Mouse (Mus musculus): ENCODE data around the gene Htr3a.

The Htr3a gene

DNA sequence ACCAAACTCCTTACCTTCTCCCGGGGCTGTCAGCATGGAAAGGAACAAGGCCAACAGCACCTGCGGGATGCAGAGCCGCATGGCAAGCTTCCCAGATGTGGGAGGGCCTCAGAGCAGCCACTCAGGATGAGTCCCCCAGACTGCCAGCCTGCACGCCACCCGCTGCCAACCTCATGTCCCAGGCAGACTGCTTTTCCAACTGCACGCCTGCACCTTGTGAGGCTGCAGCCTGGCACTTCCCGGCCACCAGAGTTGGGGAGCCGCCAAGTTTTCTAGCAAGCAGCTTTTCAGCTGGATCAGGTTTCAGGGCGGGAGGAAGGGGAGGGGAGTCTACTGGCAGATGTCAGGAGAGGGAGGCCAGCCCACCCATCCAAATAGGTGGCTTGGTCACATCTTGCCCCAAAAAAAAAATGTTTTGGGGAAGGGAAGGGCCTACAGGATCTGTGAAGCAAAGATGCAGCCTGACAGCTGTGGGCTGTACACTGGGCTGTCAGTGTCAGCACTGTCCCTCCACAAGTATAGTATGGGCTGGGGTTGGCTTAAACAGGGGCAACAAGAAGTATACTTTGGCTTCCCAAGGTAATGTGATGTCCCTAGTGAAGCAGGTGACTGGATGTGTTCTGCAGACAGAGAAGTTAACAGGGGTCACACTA, at the start of gene Htr3a:
Htr3a (minus strand) TSS at position 215 of the 653 bp plus-strand sequence.
- DNase-seq (ENCODE audit: low spot score) = no peak

- no peak for DNase-seq (ENCODE audit: low spot score)
Measured at GRCm38 (mm10) chr9:48947565-48947964, 36.7 kb upstream of the Htr3a start.

- no peak for DNase-seq (ENCODE audit: low spot score)
Measured at GRCm38 (mm10) chr9:48942349-48942748, 31.4 kb upstream of the Htr3a start.

DNA sequence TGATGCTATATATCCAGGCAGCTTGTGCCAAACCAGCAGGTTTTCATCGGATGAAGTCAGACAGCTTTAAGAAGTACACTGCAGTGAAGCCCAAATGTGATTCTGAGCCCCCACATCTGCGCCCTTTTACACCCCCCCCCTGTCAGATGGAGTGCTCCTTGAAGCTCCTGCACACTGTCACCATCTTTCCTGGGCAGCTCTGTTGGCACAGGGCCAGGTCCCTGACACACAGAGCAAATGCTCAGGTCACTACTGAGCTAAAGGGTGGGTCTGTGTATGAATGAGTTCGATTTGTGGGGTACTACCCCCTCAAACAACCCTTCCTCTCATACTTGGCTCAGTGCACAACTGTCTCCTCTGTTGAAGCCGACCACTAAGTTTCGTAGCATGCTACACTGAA, 18.5 kb upstream of the Htr3a start:
- DNase-seq (ENCODE audit: low spot score) = no peak

DNA sequence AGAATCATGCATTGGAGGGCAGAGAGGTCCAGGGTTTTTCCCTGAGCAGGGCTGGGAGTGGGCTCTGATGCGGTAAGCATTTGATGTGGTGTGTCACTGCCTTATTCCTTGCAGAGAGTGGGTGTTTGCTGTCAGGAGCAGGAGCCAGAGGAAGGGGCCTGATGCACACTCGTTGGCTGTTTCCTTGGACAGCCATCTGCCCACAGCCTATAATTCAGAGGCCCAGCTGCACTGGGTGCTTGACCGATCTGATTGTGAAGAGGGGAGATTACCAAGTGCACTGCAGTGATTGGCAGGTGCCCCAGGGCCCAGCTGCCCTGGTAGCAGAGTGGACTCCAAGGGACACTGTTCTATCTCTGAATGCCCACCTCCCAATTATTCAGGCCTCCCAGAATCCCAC, 17.9 kb upstream of the Htr3a start:
- no peak for DNase-seq (ENCODE audit: low spot score)

DNA sequence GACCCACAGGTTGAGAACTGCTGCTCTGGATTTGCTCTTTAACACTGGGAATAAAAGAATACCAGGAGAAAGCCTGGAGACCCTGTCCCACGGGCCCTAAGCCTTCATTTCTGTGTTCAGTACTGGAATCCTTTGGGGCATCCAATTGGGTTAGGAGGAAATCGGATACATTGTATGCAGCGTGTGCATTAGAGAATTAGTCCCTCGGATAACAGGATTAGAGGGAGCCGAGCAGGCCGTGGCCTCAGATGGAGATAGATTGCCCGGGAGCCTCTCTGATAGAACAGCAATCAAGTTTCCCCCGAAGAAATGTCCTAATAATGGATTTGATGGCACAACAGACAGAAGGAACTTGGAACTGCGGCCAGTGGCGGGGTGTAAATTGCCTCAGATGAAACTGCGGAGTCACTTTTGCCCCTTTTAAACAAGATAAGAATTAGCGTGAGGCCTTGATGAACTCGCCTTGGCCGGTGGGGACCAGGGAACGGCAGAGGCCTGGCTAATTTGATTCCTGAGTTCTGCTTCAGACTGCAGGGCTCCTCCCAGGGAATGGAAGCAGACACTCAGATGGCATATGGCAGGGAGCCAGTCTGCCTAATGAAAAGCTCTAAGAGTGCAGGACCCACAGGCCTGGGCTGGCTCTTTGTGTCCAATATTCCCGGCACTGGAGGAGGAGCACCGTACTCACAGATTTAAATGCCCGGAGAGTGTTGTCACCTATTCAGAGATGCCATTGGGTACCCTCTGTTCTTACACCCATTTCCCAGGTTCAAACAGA, 5.3 kb upstream of the Htr3a start:
- DNase-seq (ENCODE audit: low spot score) = no peak

DNA sequence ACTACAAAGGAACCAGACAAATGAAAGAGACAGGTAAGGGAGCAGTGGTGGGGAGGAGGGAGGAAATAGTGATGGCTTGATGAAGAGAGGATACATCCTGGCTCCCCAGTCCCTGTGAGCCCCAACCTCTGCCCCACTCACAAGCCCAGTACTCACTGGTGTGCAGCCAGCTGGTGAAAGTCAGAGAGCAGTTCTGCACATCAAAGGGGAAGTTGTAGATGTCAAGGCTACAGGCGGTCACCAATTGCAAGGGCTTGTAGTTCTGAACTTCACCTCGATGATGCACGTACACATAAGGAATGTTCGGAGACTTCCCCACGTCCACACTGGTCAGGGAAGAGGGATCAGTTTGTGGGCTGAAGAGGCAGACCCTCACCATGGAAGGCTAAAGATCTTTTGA, 6.5 kb downstream of the Htr3a start:
- no peak for DNase-seq (ENCODE audit: low spot score)

DNA sequence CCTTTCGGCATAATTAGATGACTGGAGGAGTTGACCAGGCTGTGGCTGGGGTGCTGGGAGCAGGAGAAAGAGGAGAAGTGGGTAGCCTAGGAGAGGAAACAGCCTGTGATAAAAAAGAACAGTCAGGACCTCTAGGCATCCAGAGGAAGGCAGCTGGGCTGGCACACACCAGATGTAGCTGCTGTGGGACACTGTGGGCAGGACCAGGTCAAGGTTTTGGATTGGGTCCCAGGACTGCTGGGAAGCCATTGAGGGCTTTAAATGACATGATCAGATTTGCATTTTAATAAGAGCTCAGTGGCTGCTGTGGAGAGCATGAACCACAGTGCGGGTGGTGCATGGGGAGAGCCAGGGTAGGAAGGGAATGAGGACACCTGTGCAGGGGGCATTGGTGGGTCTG, 7.1 kb downstream of the Htr3a start:
- DNase-seq (ENCODE audit: low spot score) = no peak

DNA sequence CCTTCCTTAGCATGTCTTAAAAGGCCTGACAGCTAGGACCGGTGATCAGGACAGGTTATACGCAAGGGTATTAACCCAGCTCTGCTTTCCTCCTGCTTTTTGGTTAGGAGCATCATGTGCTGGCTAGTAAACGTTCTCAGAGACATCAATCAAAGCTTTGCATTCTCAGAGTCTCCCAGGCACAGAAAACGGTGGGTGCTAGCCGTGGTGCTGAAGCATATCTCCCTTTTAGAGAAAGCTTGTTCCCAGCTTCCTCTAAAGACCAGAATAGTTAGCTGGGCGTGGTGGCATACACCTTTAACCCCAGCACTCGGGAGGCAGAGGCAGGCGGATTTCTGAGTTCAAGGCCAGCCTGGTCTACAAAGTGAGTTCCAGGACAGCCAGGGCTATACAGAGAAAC, 12.3 kb downstream of the Htr3a start:
- peak; percentile 27 for DNase-seq (ENCODE audit: low spot score)

GRCm38 (mm10) chr9:48895819-48896536, 14.9 kb downstream of the Htr3a start:
- DNase-seq (ENCODE audit: low spot score) = no peak

- no peak for DNase-seq (ENCODE audit: low spot score)
Measured at GRCm38 (mm10) chr9:48894755-48895154, 16.1 kb downstream of the Htr3a start.

DNA sequence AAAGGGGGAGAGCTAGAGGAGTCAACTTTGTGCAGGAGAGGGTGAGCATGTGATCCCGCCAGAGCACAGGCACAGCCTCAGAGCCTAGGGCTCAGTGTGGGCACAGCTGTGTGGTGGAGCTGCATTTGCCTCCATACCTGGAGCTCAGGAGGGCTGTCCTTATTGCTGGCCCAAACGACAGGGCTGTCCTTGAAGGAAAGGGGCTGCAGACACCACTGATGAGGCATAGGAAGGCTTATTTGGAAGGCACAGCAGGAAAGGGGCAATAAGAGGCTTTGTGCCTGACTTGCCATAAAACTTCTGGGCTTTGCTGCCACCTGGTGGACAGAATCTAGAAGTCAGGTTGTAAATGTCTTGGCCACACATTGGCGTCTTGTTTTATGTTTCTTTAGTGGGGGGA, 16.9 kb downstream of the Htr3a start:
- DNase-seq (ENCODE audit: low spot score) = peak; percentile 36

DNA sequence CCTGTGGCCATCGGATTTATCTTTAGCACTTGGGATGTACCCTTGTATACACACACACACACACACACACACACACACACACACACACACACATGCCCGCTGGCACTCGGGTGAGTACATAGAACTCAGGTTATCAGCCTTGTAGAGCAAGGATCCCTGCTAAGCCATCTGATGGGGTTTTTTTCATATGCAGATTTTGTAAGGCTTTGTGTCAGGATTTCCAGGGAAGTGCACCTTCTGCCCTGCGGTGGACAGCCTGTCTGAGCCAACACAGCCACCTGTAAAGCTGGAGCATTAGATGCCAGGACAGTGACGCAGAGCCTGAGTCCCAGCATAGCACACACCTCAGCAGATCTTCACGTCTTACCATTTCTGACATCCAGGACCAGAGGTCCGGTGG, 21.8 kb downstream of the Htr3a start:
- no peak for DNase-seq (ENCODE audit: low spot score)

DNA sequence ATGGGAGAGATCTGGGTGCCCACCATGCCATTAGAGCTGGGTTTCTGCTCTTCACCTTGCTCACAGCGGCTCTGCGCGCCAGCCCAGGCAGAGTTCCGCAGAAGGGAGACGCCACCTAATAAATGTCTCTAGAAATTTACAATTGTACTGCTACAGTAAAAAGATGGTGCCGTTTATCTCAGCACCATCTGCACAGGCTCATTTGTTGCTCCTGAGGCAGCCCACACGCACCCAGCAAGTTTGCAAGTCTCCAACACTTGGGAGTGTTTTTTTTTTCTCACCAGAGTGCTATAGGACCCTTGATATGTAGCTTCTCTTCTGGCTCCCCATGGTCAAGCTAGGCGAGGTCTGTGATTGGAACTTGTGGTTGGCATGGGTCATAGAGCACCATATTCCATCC, 38.0 kb downstream of the Htr3a start:
- no peak for DNase-seq (ENCODE audit: low spot score)

DNA sequence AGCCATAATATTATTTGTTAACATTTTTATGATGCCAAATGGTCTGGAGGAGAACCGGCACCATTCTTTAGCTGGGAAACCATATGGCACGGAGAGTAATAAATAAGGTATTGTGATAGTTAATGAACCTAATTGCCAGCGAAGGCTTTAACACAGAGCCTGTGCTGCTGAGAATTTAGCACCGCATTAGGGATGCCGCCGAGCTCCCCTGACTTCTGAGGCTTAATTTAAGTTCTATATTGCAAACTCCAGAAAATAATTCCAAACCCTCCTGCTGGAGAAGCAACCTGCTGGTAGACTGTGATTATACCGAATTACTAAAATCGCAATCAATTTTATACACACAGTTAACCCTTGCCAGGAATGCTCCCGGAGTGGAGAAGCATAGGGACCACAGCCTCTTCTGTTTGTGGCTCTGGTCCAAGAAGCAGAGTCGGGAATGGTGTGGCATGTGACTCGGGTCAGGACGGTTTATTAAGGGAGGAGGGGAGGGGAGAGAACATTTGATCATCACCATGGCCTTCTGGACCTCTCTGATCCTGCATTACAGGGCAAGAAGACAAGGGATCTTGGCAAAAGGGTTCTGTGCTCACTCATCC, 44.3 kb downstream of the Htr3a start:
- DNase-seq (ENCODE audit: low spot score) = no peak

- DNase-seq (ENCODE audit: low spot score) = no peak
Measured at GRCm38 (mm10) chr9:48865235-48865634, 45.7 kb downstream of the Htr3a start.

- DNase-seq (ENCODE audit: low spot score) = no peak
Measured at GRCm38 (mm10) chr9:48861481-48861880, 49.4 kb downstream of the Htr3a start.

DNA sequence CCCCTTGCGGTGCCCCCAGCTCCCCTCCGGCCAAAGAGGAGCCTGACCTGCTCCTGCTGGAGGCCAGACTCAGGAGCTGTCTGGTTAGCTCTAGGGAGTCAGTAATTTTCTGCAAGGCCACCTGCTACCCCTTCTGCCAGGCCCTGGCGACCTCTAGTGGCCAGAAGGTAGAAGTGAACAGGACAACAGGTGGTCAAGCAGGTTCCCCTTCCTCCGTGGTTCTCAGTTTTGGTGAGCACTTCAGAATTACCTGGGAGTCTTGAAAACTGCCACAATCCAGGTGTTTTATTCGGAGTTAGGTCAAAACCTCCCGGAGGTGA, 50.4 kb downstream of the Htr3a start:
- peak; percentile 74 for DNase-seq (ENCODE audit: low spot score)

- DNase-seq (ENCODE audit: low spot score) = no peak
Measured at GRCm38 (mm10) chr9:48859828-48860525, 50.9 kb downstream of the Htr3a start.

- no peak for DNase-seq (ENCODE audit: low spot score)
Measured at GRCm38 (mm10) chr9:48857944-48858343, 53.0 kb downstream of the Htr3a start.

DNA sequence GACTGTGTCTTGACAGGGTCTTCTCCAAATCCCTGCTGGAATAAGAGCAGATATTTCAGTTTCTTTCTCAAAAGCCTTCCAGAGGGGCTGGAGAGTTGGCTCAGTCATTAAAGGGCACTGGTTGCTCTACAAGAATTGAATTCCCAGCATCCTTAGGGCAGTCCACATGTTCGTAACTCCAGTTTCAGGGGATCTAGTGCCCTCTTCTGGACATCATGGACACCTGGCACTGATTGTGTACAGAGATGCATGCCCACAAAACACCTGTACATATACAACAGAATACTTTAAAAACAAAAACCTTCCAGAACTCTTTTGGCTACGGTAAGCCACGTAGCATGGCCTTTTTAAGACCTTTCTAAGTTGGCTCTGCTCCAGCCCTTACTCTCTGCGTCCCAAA, 54.7 kb downstream of the Htr3a start:
- DNase-seq (ENCODE audit: low spot score) = no peak

DNA sequence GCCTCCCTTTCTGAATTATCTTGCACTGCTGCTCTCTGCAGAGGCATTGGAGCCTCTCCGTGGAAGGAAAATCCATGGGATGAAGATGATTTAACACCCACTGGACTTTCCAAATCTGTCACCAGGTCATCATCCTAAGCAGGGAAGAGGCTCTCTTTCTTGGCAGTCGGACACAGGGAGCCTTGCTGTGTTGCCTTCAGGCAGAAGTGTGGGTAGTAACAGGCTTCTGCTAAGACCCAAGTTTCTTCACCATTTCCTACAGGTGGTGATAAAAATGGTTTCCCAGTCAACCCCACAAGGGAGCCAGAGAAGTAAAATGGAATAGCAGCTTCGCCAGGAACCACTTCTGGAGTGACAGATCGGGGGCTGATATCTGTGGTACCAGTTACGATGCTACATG, 61.4 kb downstream of the Htr3a start:
- DNase-seq (ENCODE audit: low spot score) = no peak

Data from yolk sac, embryonic 10.5 days (tissue).